Mouse (Mus musculus) C2C12 (cell line): Measurements from ENCODE around the gene Hpse2. TPM values are rescaled to one million over a fixed set of nuclear protein-coding genes. Genes with fewer than 3 reads are reported as not detected.

Experiments used
- H3K27me3 ChIP-seq: one replicate; pipeline ENCODE4 v1.6.1; 2011; ENCODE audit not compliant: control insufficient read depth, insufficient read depth, insufficient read length
- H3K36me3 ChIP-seq: one replicate; pipeline ENCODE4 v1.6.1; 2011; ENCODE audit not compliant: control insufficient read depth, insufficient read depth
- H3K4me3 ChIP-seq: one replicate; pipeline ENCODE4 v1.5.1; 2011; ENCODE audit warnings: mild to moderate bottlenecking, control low read depth; ENCODE audit not compliant: poor library complexity, insufficient read depth, severe bottlenecking
- H3K79me2 ChIP-seq: one replicate; pipeline ENCODE4 v1.6.1; 2011; ENCODE audit not compliant: control insufficient read depth, insufficient read depth
- H3K79me3 ChIP-seq: one replicate; pipeline ENCODE4 v1.6.1; 2011; ENCODE audit warnings: low read depth, control low read depth
- H3ac ChIP-seq: one replicate; pipeline ENCODE3; 2011; ENCODE audit warnings: low read depth; ENCODE audit not compliant: control insufficient read depth, insufficient read length
- CEBPB ChIP-seq: IDR thresholded peaks from one replicate; pipeline ENCODE4 v1.6.1; 2011; ENCODE audit warnings: low read depth, mild to moderate bottlenecking, control low read depth, moderate library complexity
- CTCF ChIP-seq: IDR thresholded peaks from one replicate; pipeline ENCODE4 v1.5.1; 2011; ENCODE audit not compliant: control insufficient read depth, insufficient read depth, insufficient read length
- FOSL1 ChIP-seq: IDR thresholded peaks from one replicate; pipeline ENCODE4 v1.8.0; 2011; ENCODE audit warnings: mild to moderate bottlenecking, low read length; ENCODE audit not compliant: poor library complexity, insufficient read depth, severe bottlenecking
- MAX ChIP-seq: IDR thresholded peaks from one replicate; pipeline ENCODE4 v1.6.1; 2011; ENCODE audit warnings: mild to moderate bottlenecking, control low read depth
- MYOD1 ChIP-seq: IDR thresholded peaks from one replicate; pipeline ENCODE4 v1.6.1; 2011; ENCODE audit warnings: low read depth; ENCODE audit not compliant: control insufficient read depth, insufficient read length
- MYOG ChIP-seq: IDR thresholded peaks from one replicate; pipeline ENCODE4 v1.6.1; 2011; ENCODE audit not compliant: control insufficient read depth, insufficient read length; ENCODE audit errors: extremely low read depth
- USF1 ChIP-seq: IDR thresholded peaks from one replicate; pipeline ENCODE4 v1.6.1; 2011; ENCODE audit warnings: low read depth, mild to moderate bottlenecking, control low read depth, moderate library complexity
- polyA plus RNA-seq: library from polyadenylated mRNA; unstranded; fragments of >200 nt; fragmentation: generic; extraction: Trizol; gene quantifications from one replicate; pipeline ENCODE4 v1.2.1, GENCODE M21; 2012; ENCODE audit warnings: missing spikeins

The Hpse2 gene
- polyA plus RNA-seq, 1 experiment: not detected

- no peak overlapping the region for H3K4me3 ChIP-seq
- no peaks in the 10 kb centered on the region for H3K79me2 ChIP-seq
- H3K27me3 ChIP-seq: peaks cover 8% of the 10 kb centered on the region
- H3ac ChIP-seq: no peak overlapping the region
- no peaks in the 10 kb centered on the region for H3K79me3 ChIP-seq
- TF ChIP-seq CTCF: no peak
- TF ChIP-seq MYOG: no peak
- no peak for TF ChIP-seq CEBPB
- no peak for TF ChIP-seq FOSL1
- no peak for TF ChIP-seq MYOD1
- TF ChIP-seq USF1: no peak
- no peak for TF ChIP-seq MAX
- no peaks in the 10 kb centered on the region for H3K36me3 ChIP-seq
These were observed 510.5 kb downstream of the Hpse2 start for GRCm38 (mm10) chr19:42877653-42878052.

DNA sequence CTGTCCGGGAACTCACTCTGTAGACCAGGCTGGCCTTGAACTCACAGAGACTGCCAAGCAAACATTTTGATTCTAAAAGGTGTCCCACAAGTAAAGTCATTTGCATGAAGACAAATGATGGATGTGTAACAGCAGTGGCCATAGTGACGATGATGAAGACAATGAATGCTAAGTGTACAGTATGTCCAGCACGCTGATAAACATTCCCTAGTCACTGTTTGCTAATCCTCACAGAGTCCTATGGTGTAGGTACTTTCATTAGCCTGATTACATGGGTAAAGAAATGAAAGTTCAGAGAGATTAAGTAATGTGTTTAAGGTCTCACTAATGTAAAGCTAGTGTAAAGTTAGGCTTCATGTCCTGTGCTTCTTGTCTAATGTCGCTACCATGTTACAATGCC, 511.6 kb downstream of the Hpse2 start:
- H3K79me3 ChIP-seq: no peaks in the 10 kb centered on the region
- H3ac ChIP-seq: no peak overlapping the region
- H3K79me2 ChIP-seq: no peaks in the 10 kb centered on the region
- H3K36me3 ChIP-seq: no peaks in the 10 kb centered on the region
- H3K4me3 ChIP-seq: no peak overlapping the region
- peaks cover 8% of the 10 kb centered on the region for H3K27me3 ChIP-seq
- no peak for TF ChIP-seq MYOG
- TF ChIP-seq MYOD1: no peak
- TF ChIP-seq FOSL1: no peak
- TF ChIP-seq CEBPB: no peak
- TF ChIP-seq CTCF: no peak
- no peak for TF ChIP-seq USF1
- TF ChIP-seq MAX: no peak

- H3ac ChIP-seq: no peak overlapping the region
- TF ChIP-seq MAX (no peak), MYOG (no peak), USF1 (no peak), FOSL1 (no peak), CTCF (no peak), MYOD1 (no peak)
- no peaks in the 10 kb centered on the region for H3K79me2 ChIP-seq
- H3K36me3 ChIP-seq: no peaks in the 10 kb centered on the region
- H3K79me3 ChIP-seq: no peaks in the 10 kb centered on the region
- H3K4me3 ChIP-seq: no peak overlapping the region
- H3K27me3 ChIP-seq: peaks cover 16% of the 10 kb centered on the region
These were observed 518.3 kb downstream of the Hpse2 start for GRCm38 (mm10) chr19:42869663-42870530.

- no peak overlapping the region for H3K4me3 ChIP-seq
- no peaks in the 10 kb centered on the region for H3K79me3 ChIP-seq
- no peaks in the 10 kb centered on the region for H3K79me2 ChIP-seq
- H3ac ChIP-seq: no peak overlapping the region
- peaks cover 16% of the 10 kb centered on the region for H3K27me3 ChIP-seq
- TF ChIP-seq MYOD1 (no peak), CTCF (no peak), USF1 (no peak), CEBPB (no peak), MAX (no peak), FOSL1 (no peak), MYOG (no peak)
- H3K36me3 ChIP-seq: no peaks in the 10 kb centered on the region
These were observed 519.0 kb downstream of the Hpse2 start for GRCm38 (mm10) chr19:42868958-42869662.

- no peaks in the 10 kb centered on the region for H3K79me2 ChIP-seq
- peaks cover 8% of the 10 kb centered on the region for H3K27me3 ChIP-seq
- no peaks in the 10 kb centered on the region for H3K79me3 ChIP-seq
- no peak overlapping the region for H3ac ChIP-seq
- TF ChIP-seq CEBPB (no peak), FOSL1 (no peak)
- H3K4me3 ChIP-seq: no peak overlapping the region
- no peaks in the 10 kb centered on the region for H3K36me3 ChIP-seq
These were observed 525.1 kb downstream of the Hpse2 start for GRCm38 (mm10) chr19:42863013-42863412.
